Mouse (Mus musculus) testis, adult 2 months (tissue): ENCODE measurements around the gene Foxd1. TPM values are rescaled to one million over a fixed set of nuclear protein-coding genes. Genes with fewer than 3 reads are reported as not detected.

ENCODE experiments used
- H3K27ac ChIP-seq: fragments of 200-500 bp; 2 replicates; pipeline ENCODE4 v1.5.1; 2012; ENCODE audit warnings: low read depth, low read length; ENCODE audit not compliant: control insufficient read depth, insufficient read depth
- H3K27me3 ChIP-seq: fragments of 200-500 bp; 2 replicates; pipeline ENCODE4 v1.6.1; 2012; ENCODE audit warnings: mild to moderate bottlenecking, low read length, moderate library complexity; ENCODE audit not compliant: control insufficient read depth, insufficient read depth
- H3K36me3 ChIP-seq: fragments of 200-500 bp; 2 replicates; pipeline ENCODE4 v1.6.1; 2012; ENCODE audit warnings: mild to moderate bottlenecking, low read length; ENCODE audit not compliant: control insufficient read depth, insufficient read depth
- H3K4me1 ChIP-seq: fragments of 200-500 bp; 2 replicates; pipeline ENCODE4 v1.6.1; 2012; ENCODE audit warnings: low read length; ENCODE audit not compliant: control insufficient read depth, insufficient read depth
- H3K4me3 ChIP-seq: fragments of 200-500 bp; 2 replicates; pipeline ENCODE4 v1.5.1; 2012; ENCODE audit warnings: low read depth, mild to moderate bottlenecking, low read length, moderate library complexity, mixed read lengths; ENCODE audit not compliant: control insufficient read depth
- CTCF ChIP-seq: fragments of 200-500 bp; IDR thresholded peaks from 2 replicates; pipeline ENCODE4 v1.5.1; 2012; ENCODE audit warnings: low read depth, mild to moderate bottlenecking, inconsistent platforms, low read length, moderate library complexity; ENCODE audit not compliant: control insufficient read depth, insufficient read depth, insufficient replicate concordance
- POLR2A ChIP-seq: fragments of 200-500 bp; IDR thresholded peaks from 2 replicates; pipeline ENCODE4 v1.6.1; 2012; ENCODE audit warnings: low read depth, mild to moderate bottlenecking, inconsistent platforms, low read length, moderate library complexity; ENCODE audit not compliant: control insufficient read depth
- polyA plus RNA-seq: library from polyadenylated mRNA; depleted of rRNA; stranded (reverse); fragments of >200 nt; gene quantifications from 2 replicates; pipeline ENCODE4 v1.2.3, GENCODE M21; 2012

Gene Foxd1
- polyA plus RNA-seq, 1 experiment, result not detected

GRCm38 (mm10) chr13:98359337-98359736 is 5.3 kb downstream of the Foxd1 start:
- H3K4me3 ChIP-seq, result no peak overlapping the region
- TF ChIP-seq POLR2A (no peak), CTCF (no peak)
- peaks cover 16% of the 10 kb centered on the region for H3K4me1 ChIP-seq
- peaks cover 8% of the 10 kb centered on the region for H3K27me3 ChIP-seq
- no peak overlapping the region for H3K27ac ChIP-seq
- no peaks in the 10 kb centered on the region for H3K36me3 ChIP-seq

- Histone ChIP-seq H3K27ac (no peak overlapping the region), H3K27me3 (peaks cover 6% of the 10 kb centered on the region), H3K36me3 (no peaks in the 10 kb centered on the region), H3K4me1 (peaks cover 6% of the 10 kb centered on the region), H3K4me3 (no peak overlapping the region)
- TF ChIP-seq CTCF (no peak), POLR2A (no peak)
Observed at GRCm38 (mm10) chr13:98360391-98360790, 6.3 kb downstream of the Foxd1 start.

- peaks cover 4% of the 10 kb centered on the region; the same call in 1 of the 2 replicates for H3K27me3 ChIP-seq
- TF ChIP-seq POLR2A (no peak), CTCF (no peak)
Observed at GRCm38 (mm10) chr13:98361161-98361560, 7.1 kb downstream of the Foxd1 start.

GRCm38 (mm10) chr13:98363046-98363445 is 9.0 kb downstream of the Foxd1 start:
- peaks cover 2% of the 10 kb centered on the region; the same call in 1 of the 2 replicates for H3K27me3 ChIP-seq
- H3K4me3 ChIP-seq, result no peak overlapping the region
- no peaks in the 10 kb centered on the region for H3K36me3 ChIP-seq
- peaks cover 15% of the 10 kb centered on the region for H3K4me1 ChIP-seq
- TF ChIP-seq POLR2A, result no peak
- no peak for TF ChIP-seq CTCF
- H3K27ac ChIP-seq, result no peak overlapping the region

More at GRCm38 (mm10) chr13:98361161-98361560, 7.1 kb downstream of the Foxd1 start:
- no peak overlapping the region for H3K27ac ChIP-seq
- H3K4me1 ChIP-seq, result peaks cover 7% of the 10 kb centered on the region
- no peaks in the 10 kb centered on the region for H3K36me3 ChIP-seq
- H3K4me3 ChIP-seq, result no peak overlapping the region

GRCm38 (mm10) chr13:98365081-98365480 is 11.0 kb downstream of the Foxd1 start:
- no peak for TF ChIP-seq POLR2A
- no peak for TF ChIP-seq CTCF
- no peak overlapping the region for H3K27ac ChIP-seq
- H3K4me3 ChIP-seq, result no peak overlapping the region
- H3K4me1 ChIP-seq, result peaks cover 15% of the 10 kb centered on the region
- no peaks in the 10 kb centered on the region for H3K36me3 ChIP-seq
- peaks cover 2% of the 10 kb centered on the region; the same call in 1 of the 2 replicates for H3K27me3 ChIP-seq

- Histone ChIP-seq H3K27me3 (peaks cover 2% of the 10 kb centered on the region; the same call in 1 of the 2 replicates), H3K4me1 (peaks cover 15% of the 10 kb centered on the region), H3K27ac (no peak overlapping the region), H3K4me3 (peak overlapping the region; percentile 78), H3K36me3 (no peaks in the 10 kb centered on the region)
- TF ChIP-seq POLR2A (no peak), CTCF (no peak)
Observed at GRCm38 (mm10) chr13:98365766-98366421, 11.9 kb downstream of the Foxd1 start.

GRCm38 (mm10) chr13:98366469-98367275 is 12.6 kb downstream of the Foxd1 start:
- Histone ChIP-seq H3K4me3 (peak overlapping the region; percentile 78), H3K4me1 (peaks cover 15% of the 10 kb centered on the region), H3K36me3 (no peaks in the 10 kb centered on the region), H3K27me3 (peaks cover 2% of the 10 kb centered on the region; the same call in 1 of the 2 replicates), H3K27ac (no peak overlapping the region)
- TF ChIP-seq POLR2A (no peak), CTCF (no peak)
